Mouse (Mus musculus): Measurements from ENCODE around the gene Map10. TPM values are rescaled to one million over a fixed set of nuclear protein-coding genes. Genes with fewer than 3 reads are reported as not detected.

Gene Map10
- polyA plus RNA-seq, 1 experiment: 5.0 TPM

GRCm38 (mm10) chr8:125671371-125671770 lies 1.8 kb downstream of the Map10 start:
- H3K36me3 ChIP-seq (ENCODE audit: control insufficient read depth, insufficient read depth, low read length, poor library complexity, severe bottlenecking): no peaks in the 10 kb centered on the region
- H3K4me3 ChIP-seq (ENCODE audit: low read depth, low read length): no peak overlapping the region
- H3K9me3 ChIP-seq (replicated peaks; ENCODE audit: control insufficient read depth, insufficient read depth, low read length, poor library complexity, severe bottlenecking): no peaks in the 10 kb centered on the region
- H3K4me1 ChIP-seq (ENCODE audit: control insufficient read depth, insufficient read depth, low read length): peaks cover under 1% of the 10 kb centered on the region
- no peak overlapping the region for H3K27ac ChIP-seq (ENCODE audit: insufficient read depth, low read length)
- TF ChIP-seq EP300 (IDR thresholded peaks at IDR 0.05; ENCODE audit: insufficient read depth, low read depth, low read length) (no peak), POLR2A (IDR thresholded peaks at IDR 0.05; ENCODE audit: insufficient read depth, low read length) (no peak), CTCF (IDR thresholded peaks at IDR 0.05; ENCODE audit: low read depth, low read length) (no peak)
- H3K27me3 ChIP-seq (ENCODE audit: control insufficient read depth, insufficient read depth, low read length, poor library complexity, severe bottlenecking): no peaks in the 10 kb centered on the region
- H3K9ac ChIP-seq (ENCODE audit: low read depth, poor library complexity, severe bottlenecking): no peak overlapping the region

- H3K9ac ChIP-seq (ENCODE audit: low read depth, poor library complexity, severe bottlenecking): no peak overlapping the region
- H3K9me3 ChIP-seq (replicated peaks; ENCODE audit: control insufficient read depth, insufficient read depth, low read length, poor library complexity, severe bottlenecking): no peaks in the 10 kb centered on the region
- no peaks in the 10 kb centered on the region for H3K36me3 ChIP-seq (ENCODE audit: control insufficient read depth, insufficient read depth, low read length, poor library complexity, severe bottlenecking)
- TF ChIP-seq EP300 (IDR thresholded peaks at IDR 0.05; ENCODE audit: insufficient read depth, low read depth, low read length): no peak
- TF ChIP-seq CTCF (IDR thresholded peaks at IDR 0.05; ENCODE audit: low read depth, low read length): no peak
- no peak for TF ChIP-seq POLR2A (IDR thresholded peaks at IDR 0.05; ENCODE audit: insufficient read depth, low read length)
- H3K4me1 ChIP-seq (ENCODE audit: control insufficient read depth, insufficient read depth, low read length): no peaks in the 10 kb centered on the region
- H3K27me3 ChIP-seq (ENCODE audit: control insufficient read depth, insufficient read depth, low read length, poor library complexity, severe bottlenecking): no peaks in the 10 kb centered on the region
- no peak overlapping the region for H3K27ac ChIP-seq (ENCODE audit: insufficient read depth, low read length)
- no peak overlapping the region for H3K4me3 ChIP-seq (ENCODE audit: low read depth, low read length)
Measured at GRCm38 (mm10) chr8:125675796-125676195, 6.2 kb downstream of the Map10 start.

GRCm38 (mm10) chr8:125677484-125677883 lies 7.9 kb downstream of the Map10 start:
- Histone ChIP-seq H3K9me3 (replicated peaks; ENCODE audit: control insufficient read depth, insufficient read depth, low read length, poor library complexity, severe bottlenecking) (no peaks in the 10 kb centered on the region), H3K9ac (ENCODE audit: low read depth, poor library complexity, severe bottlenecking) (no peak overlapping the region), H3K27me3 (ENCODE audit: control insufficient read depth, insufficient read depth, low read length, poor library complexity, severe bottlenecking) (no peaks in the 10 kb centered on the region), H3K36me3 (ENCODE audit: control insufficient read depth, insufficient read depth, low read length, poor library complexity, severe bottlenecking) (no peaks in the 10 kb centered on the region), H3K4me1 (ENCODE audit: control insufficient read depth, insufficient read depth, low read length) (no peaks in the 10 kb centered on the region), H3K27ac (ENCODE audit: insufficient read depth, low read length) (no peak overlapping the region), H3K4me3 (ENCODE audit: low read depth, low read length) (no peak overlapping the region)
- TF ChIP-seq POLR2A (IDR thresholded peaks at IDR 0.05; ENCODE audit: insufficient read depth, low read length): no peak
- TF ChIP-seq EP300 (IDR thresholded peaks at IDR 0.05; ENCODE audit: insufficient read depth, low read depth, low read length): no peak
- no peak for TF ChIP-seq CTCF (IDR thresholded peaks at IDR 0.05; ENCODE audit: low read depth, low read length)

DNA sequence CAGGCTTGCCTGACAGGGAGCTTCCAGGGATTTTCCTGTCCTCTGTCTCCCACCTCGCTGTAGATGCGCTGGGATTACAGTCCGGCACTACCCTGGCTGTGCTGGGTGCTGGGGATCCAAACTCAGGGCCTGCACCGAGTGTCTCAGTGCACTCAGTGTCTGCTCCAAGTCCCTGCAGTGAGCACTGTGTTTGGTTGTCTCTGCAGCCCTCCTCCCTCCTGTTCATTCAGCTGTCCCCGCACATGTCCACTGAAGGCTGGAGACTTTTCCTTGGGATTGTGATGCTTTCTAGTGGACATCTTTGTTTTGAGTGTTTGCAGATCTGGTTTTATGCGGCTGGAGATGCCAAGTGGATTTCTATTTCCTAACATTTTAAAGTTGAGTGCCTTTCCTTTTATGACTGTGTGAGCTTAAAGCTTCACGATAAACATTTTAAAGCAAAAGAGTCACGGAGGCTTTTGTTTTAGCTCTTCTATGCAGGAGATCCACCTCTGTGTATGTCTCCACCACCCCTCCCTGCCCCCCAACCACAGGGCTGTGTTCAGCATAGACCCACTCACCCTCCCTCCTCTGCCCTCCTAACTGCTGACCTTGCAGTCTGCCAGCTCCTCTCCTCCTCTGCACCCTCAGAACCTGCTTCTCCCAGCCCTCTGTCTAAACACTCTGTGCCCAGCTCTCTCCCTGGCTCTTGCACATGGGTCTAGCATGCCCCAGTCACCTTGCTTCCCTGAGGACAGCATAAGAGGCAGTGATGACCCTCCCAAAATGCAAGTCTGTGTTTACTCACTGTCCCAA lies 9.4 kb downstream of the Map10 start:
- Histone ChIP-seq H3K4me1 (ENCODE audit: control insufficient read depth, insufficient read depth, low read length) (no peaks in the 10 kb centered on the region), H3K9ac (ENCODE audit: low read depth, poor library complexity, severe bottlenecking) (no peak overlapping the region), H3K4me3 (ENCODE audit: low read depth, low read length) (no peak overlapping the region), H3K9me3 (replicated peaks; ENCODE audit: control insufficient read depth, insufficient read depth, low read length, poor library complexity, severe bottlenecking) (no peaks in the 10 kb centered on the region), H3K36me3 (ENCODE audit: control insufficient read depth, insufficient read depth, low read length, poor library complexity, severe bottlenecking) (no peaks in the 10 kb centered on the region), H3K27ac (ENCODE audit: insufficient read depth, low read length) (no peak overlapping the region), H3K27me3 (ENCODE audit: control insufficient read depth, insufficient read depth, low read length, poor library complexity, severe bottlenecking) (no peaks in the 10 kb centered on the region)
- TF ChIP-seq POLR2A (IDR thresholded peaks at IDR 0.05; ENCODE audit: insufficient read depth, low read length): no peak
- TF ChIP-seq EP300 (IDR thresholded peaks at IDR 0.05; ENCODE audit: insufficient read depth, low read depth, low read length): no peak

GRCm38 (mm10) chr8:125680851-125681408 lies 11.3 kb downstream of the Map10 start:
- no peak overlapping the region for H3K27ac ChIP-seq (ENCODE audit: insufficient read depth, low read length)
- H3K4me3 ChIP-seq (ENCODE audit: low read depth, low read length): no peak overlapping the region
- no peaks in the 10 kb centered on the region for H3K9me3 ChIP-seq (replicated peaks; ENCODE audit: control insufficient read depth, insufficient read depth, low read length, poor library complexity, severe bottlenecking)
- no peaks in the 10 kb centered on the region for H3K4me1 ChIP-seq (ENCODE audit: control insufficient read depth, insufficient read depth, low read length)
- no peaks in the 10 kb centered on the region for H3K27me3 ChIP-seq (ENCODE audit: control insufficient read depth, insufficient read depth, low read length, poor library complexity, severe bottlenecking)
- no peaks in the 10 kb centered on the region for H3K36me3 ChIP-seq (ENCODE audit: control insufficient read depth, insufficient read depth, low read length, poor library complexity, severe bottlenecking)
- TF ChIP-seq CTCF (IDR thresholded peaks at IDR 0.05; ENCODE audit: low read depth, low read length) (no peak), POLR2A (IDR thresholded peaks at IDR 0.05; ENCODE audit: insufficient read depth, low read length) (no peak), EP300 (IDR thresholded peaks at IDR 0.05; ENCODE audit: insufficient read depth, low read depth, low read length) (no peak)
- no peak overlapping the region for H3K9ac ChIP-seq (ENCODE audit: low read depth, poor library complexity, severe bottlenecking)

GRCm38 (mm10) chr8:125685216-125685760 lies 15.7 kb downstream of the Map10 start:
- no peak overlapping the region for H3K4me3 ChIP-seq (ENCODE audit: low read depth, low read length)
- H3K4me1 ChIP-seq (ENCODE audit: control insufficient read depth, insufficient read depth, low read length): peaks cover 2% of the 10 kb centered on the region
- no peaks in the 10 kb centered on the region for H3K36me3 ChIP-seq (ENCODE audit: control insufficient read depth, insufficient read depth, low read length, poor library complexity, severe bottlenecking)
- no peak overlapping the region for H3K27ac ChIP-seq (ENCODE audit: insufficient read depth, low read length)
- H3K9ac ChIP-seq (ENCODE audit: low read depth, poor library complexity, severe bottlenecking): no peak overlapping the region
- no peaks in the 10 kb centered on the region for H3K27me3 ChIP-seq (ENCODE audit: control insufficient read depth, insufficient read depth, low read length, poor library complexity, severe bottlenecking)
- H3K9me3 ChIP-seq (replicated peaks; ENCODE audit: control insufficient read depth, insufficient read depth, low read length, poor library complexity, severe bottlenecking): no peaks in the 10 kb centered on the region
- TF ChIP-seq EP300 (IDR thresholded peaks at IDR 0.05; ENCODE audit: insufficient read depth, low read depth, low read length): no peak
- no peak for TF ChIP-seq POLR2A (IDR thresholded peaks at IDR 0.05; ENCODE audit: insufficient read depth, low read length)
- no peak for TF ChIP-seq CTCF (IDR thresholded peaks at IDR 0.05; ENCODE audit: low read depth, low read length)

Measured in ES-Bruce4 (cell line).